Mouse (Mus musculus) telencephalon, adult 2 months (tissue): Measurements from ENCODE around the gene Klhdc8b.

Experiments used
- DNase-seq: peaks from one replicate; pipeline ENCODE4 v3.0.0-alpha.2; 2011; ENCODE audit warnings: low read depth, low spot score

The Klhdc8b gene

GRCm38 (mm10) chr9:108461181-108461631 is at the start of gene Klhdc8b:
Klhdc8b (minus strand) TSS chr9:108461581.
- DNase-seq, result no peak

DNA sequence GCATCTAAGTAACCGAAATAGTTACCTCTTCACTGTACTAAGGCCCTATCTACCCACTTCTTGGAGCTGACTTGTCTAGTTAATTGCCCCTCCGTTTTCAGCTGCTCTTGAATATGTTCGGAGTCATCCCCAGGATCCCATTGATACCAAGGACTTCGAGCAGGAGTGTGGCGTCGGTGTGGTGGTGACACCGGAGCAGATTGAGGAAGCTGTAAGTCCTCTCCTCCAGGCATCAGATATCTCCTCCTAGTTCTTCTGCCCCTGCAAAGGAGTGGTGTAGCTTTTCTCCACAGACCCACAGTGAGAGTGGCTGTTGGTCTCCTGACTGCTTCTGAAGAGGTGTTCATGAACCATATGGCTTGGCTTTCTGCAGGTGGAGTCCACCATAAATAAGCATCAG is 47.4 kb upstream of the Klhdc8b start:
- no peak for DNase-seq

DNA sequence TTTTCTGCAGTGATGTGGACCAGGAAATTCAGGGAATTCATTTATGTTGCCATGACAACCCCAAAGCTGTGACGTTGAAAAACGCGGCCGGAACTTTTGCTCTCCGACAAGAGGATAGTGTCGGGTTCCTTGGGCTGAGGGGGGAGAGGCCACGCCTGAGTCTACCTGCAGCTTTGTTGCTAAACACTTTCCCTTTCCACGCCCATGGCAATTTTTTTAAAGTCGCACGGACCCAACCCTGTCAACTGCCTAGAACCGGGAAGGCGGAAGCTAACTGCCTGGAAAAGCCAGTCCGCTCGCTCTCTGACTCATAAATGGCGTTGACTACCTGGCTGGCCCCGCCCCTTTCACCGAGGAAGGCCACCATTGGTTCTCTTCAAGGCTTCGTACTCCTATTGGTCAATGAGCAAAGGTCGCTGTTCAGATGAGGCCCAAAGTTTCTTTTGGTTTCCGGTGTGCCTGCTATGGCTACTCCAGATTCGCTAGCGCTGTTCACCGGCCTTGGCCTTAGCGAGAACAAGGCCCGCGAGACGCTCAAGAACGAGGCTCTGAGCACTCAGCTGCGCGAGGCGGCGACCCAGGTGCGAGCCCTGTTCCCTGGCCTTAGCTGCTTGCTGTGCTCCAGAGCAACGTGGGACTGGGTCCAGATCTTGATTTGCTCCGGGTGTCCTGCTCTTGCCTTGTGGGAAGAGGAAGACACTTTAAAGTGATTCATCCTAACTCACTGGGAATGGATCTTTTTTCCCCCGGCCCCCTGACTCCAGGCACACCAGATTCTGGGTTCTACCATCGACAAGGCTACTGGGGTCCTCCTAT is 46.4 kb upstream of the Klhdc8b start, which contains the start of gene Qars:
Qars (plus strand) TSS at position 88 of the 816 bp plus-strand sequence.
- DNase-seq, result peak; percentile 97

DNA sequence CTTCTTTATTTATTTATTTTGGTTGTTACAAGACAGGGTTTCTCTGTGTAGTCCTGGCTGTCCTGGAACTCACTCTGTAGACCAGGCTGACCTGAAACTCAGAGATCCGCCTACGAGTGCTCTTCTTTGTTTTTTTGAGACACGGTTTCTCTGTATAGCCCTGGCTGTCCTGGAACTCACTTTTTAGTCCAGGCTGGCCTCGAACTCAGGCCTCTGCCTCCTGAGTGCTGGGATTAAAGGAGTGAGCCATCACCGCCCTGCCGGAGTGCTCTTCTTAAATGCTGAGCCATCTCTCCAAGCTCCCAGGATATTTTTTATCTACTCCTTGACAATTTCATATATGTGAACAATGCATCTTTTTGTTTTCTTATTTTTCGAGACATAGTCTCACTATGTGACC is 45.5 kb upstream of the Klhdc8b start:
- DNase-seq, result no peak

GRCm38 (mm10) chr9:108499943-108500342 is 38.6 kb upstream of the Klhdc8b start:
- DNase-seq, result no peak

DNA sequence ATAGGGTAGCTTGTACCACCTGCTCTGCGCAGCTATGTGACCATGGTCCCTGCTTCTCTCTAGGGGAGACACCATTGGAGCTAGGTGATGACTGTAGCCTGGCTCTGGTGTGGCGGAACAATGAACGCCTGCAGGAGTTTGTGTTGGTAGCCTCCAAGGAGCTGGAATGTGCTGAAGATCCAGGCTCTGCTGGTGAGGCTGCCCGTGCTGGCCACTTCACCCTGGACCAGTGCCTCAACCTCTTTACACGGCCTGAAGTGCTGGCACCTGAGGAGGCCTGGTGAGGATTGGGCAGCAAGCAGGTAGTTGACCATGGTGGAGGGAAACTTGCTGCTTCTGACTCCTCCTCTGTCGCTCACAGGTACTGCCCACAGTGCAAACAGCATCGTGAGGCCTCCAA is 37.9 kb upstream of the Klhdc8b start:
- DNase-seq, result no peak

GRCm38 (mm10) chr9:108494905-108495304 is 33.5 kb upstream of the Klhdc8b start:
- DNase-seq, result no peak

GRCm38 (mm10) chr9:108494146-108494825 is 32.9 kb upstream of the Klhdc8b start:
- no peak for DNase-seq

DNA sequence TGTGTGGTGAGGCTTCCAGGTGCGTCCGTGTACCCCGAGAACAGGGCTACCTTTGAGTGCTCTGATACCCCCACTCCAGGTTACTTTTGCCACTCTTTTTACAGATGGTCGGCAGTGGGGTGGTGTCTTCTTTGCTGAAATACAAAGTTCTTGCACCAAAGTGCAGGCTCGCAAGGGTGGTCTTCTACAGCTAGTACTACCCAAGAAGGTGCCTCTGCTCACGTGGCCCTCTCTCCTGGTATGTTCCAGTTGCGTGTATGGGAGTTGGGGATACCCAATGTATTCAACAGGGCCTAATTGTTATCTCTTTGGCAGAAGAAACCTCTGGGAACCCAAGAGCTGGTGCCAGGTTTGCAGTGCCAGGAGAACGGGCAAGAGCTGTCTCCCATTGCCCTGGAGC is 31.9 kb upstream of the Klhdc8b start:
- no peak for DNase-seq

DNA sequence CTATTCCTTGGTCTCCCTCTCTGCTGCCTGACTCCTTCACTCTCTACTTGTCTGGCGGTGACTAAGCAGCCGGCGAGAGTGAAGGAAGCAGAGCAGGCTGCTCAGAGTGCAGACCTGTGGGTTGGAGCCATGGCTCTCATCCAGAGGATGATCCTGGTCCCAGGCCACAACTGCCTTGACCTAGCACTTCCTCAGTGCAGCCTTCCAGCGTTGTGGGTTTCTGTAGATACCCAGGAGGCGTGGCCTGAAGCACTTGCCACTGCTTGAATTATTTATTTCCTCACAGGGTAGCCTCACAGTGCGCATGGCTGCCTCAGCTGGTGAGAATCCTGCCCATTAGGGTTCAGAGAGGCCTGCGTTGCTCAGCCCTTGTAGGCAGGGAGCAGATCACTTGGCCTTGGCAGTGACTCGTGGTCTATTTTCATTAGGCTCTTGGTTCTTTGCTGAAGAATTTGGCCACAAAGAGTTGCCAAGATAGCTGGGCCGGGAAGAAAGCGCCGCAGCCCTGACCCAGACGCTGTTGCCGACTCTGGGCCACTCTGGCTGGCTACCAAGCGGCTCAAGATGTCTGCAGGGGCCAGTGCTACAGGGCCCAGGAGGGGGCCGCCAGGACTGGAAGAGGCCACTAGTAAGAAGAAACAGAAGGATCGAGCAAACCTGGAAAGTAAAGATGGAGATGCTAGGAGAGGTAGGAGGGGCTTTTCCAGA is 30.8 kb upstream of the Klhdc8b start:
- no peak for DNase-seq

- no peak for DNase-seq
Observed at GRCm38 (mm10) chr9:108491286-108491580, 29.9 kb upstream of the Klhdc8b start.

DNA sequence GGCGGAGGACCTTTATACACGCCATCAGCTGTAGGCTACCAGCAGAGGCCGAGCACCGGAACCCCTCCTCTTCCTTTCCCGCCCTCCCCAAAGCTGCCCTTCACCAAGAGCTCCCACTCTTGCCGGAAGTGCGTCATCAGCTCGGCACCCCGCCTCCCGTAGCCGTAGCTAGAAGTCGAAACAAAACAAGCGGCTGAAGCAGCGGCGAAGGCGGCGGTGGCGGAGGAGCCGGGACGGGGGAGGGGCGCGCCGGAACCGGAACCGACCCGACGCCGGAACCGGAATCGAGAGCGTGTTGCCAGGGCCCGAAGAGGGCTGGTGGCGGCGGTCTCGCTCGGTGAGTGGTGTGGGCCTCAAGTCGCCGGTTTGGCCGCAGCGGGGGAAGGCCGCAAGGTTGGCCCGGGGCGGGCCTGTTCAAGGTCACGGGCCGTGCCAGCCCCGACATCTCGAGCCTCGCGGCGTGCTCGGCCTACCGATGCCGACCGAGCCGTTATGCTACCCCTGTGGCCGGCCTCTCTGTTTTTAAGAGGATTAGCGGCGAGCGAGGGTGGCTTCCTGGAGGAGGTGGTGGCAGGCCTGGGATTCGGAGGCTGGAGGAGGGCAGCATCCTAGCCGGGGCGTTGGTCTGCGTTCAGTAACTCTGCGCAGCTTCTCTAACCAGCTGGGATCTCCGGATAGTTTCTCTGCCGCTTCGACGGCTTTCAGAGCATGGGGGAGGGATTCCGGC is 29.3 kb upstream of the Klhdc8b start, which contains the start of gene Usp19:
Usp19 (plus strand) TSS at position 44 of the 727 bp plus-strand sequence.
- DNase-seq, result peak; percentile 98

GRCm38 (mm10) chr9:108489702-108490558 is 28.5 kb upstream of the Klhdc8b start:
- no peak for DNase-seq

DNA sequence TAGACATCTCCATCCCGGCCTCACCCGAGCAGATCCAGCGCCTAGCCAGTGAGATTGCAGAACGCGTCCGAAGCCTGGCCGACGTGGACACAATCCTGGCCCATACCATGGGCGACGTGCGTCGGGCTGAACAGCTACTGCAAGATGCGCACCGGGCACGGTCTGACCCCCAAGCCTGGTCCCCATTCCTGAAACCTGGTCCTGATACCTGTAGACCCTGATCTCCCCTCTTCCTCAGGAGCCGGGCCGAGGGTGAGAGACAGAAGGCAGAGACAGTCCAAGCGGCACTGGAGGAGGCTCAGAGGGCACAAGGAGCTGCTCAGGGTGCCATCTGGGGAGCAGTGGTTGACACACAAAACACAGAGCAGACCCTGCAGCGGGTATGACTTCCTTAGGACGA is 27.8 kb upstream of the Klhdc8b start:
- no peak for DNase-seq

DNA sequence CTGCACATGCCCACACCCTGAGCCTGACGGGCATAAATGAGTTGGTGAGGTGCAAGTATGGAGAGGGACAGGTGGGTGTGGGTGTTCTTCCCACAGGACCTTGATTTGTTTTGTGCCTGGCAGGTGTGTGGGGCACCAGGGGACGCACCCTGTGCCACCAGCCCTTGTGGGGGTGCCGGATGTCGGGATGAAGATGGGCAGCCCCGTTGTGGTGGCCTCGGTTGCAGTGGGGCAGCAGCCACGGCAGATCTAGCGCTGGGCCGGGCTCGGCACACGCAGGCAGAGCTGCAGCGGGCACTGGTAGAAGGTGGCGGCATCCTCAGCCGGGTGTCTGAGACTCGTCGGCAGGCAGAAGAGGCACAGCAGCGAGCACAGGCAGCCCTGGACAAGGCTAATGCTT is 27.0 kb upstream of the Klhdc8b start:
- DNase-seq, result no peak

DNA sequence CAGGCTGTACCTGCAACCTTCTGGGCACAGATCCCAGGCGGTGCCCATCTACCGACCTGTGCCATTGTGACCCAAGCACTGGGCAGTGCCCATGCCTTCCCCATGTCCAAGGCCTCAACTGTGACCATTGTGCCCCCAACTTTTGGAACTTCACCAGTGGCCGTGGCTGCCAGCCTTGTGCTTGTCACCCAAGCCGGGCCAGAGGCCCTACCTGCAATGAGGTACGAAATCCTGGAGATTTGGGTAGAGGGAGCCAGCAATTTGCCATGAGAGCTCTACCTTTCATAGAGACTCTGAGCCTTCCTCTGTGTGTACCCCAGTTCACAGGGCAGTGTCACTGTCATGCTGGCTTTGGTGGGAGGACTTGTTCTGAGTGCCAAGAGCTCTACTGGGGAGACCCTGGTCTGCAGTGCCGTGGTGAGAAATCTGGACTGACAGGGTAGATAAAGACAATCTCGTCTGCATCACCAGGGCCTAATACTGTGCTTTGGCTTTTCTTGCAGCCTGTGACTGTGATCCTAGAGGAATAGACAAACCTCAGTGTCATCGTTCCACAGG is 25.7 kb upstream of the Klhdc8b start:
- DNase-seq, result no peak

GRCm38 (mm10) chr9:108485301-108485875 is 24.0 kb upstream of the Klhdc8b start:
- DNase-seq, result no peak

DNA sequence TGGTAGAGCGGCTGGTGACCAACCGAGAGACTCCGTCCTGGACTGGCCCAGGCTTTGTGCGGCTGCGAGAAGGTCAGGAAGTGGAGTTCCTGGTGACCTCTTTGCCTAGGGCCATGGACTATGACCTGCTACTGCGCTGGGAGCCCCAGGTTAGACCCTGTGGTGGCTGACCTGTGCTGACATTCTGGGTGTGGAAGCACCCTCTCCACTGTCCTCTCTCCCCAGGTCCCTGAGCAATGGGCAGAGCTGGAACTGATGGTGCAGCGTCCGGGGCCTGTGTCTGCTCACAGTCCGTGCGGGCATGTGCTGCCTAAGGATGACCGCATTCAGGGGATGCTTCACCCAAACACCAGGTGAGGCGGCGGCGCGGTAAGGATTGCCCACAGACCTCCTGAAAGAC is 22.6 kb upstream of the Klhdc8b start:
- no peak for DNase-seq

DNA sequence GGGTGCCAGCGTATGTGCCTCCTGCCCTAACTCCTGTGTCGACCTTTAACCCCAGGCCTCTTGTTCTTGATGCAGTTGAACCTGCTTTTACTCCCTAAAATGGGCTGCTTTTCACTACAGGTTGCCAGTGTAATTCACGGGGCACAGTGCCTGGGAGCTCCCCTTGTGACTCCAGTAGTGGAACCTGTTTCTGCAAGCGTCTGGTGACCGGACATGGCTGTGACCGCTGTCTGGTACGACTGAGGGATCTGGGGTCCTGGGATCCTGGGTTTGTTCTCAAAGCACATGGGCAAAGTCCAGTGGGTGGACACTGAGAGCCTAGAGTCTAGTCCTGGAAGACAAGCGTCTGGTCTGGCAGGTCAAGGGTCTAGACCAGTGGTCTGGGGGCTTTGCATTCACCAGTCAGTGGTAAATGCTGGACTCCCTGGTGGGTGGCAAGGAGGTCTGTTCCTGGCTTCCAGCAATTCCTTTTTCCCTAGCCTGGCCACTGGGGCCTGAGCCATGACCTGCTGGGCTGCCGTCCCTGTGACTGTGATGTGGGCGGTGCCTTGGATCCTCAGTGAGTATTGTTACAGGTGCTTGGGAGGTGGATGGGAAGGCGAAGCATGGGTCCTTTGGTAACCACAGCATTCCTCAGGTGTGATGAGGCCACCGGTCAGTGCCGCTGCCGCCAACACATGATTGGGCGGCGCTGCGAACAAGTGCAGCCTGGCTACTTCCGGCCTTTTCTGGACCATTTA is 21.8 kb upstream of the Klhdc8b start:
- no peak for DNase-seq
